Mouse (Mus musculus): ENCODE measurements around the gene Mettl21e.

DNA sequence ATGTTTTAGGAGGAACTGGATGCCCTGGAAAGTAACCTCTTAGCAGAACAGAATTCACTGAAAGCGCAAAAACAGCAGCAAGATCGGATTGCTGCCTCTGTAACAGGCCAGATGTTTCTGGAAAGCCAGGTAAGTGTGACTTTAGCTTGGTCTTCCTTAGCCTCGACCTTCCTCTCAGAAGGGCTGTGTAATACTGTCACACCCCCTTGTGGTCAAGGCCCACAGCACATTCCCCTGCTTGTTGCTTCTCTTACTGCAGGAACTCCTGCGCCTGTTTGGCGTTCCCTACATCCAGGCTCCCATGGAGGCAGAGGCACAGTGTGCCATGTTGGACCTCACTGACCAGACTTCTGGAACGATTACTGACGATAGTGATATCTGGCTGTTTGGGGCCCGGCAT, 44.9 kb downstream of the Mettl21e start:
- TF ChIP-seq CTCF (conservative IDR thresholded peaks at IDR 0.05; ENCODE audit: insufficient read depth, insufficient read length, low read depth, low read length) (peak; percentile 33; the same call in 1 of the 2 replicates), POLR2A (IDR thresholded peaks at IDR 0.05; ENCODE audit: low read depth, low read length) (no peak)

Measured in kidney, adult 2 months (tissue).